Mouse (Mus musculus) heart, postnatal 0 days (tissue): ENCODE measurements around the gene Tbx19.

ENCODE experiments used
- CTCF ChIP-seq: IDR thresholded peaks from 2 replicates; pipeline ENCODE4 v1.5.1; 2016; ENCODE audit warnings: antibody characterized with exemption, control low read depth, low read depth
- EP300 ChIP-seq: IDR thresholded peaks from 2 replicates; pipeline ENCODE4 v1.6.1; 2016; ENCODE audit warnings: antibody characterized with exemption, low read depth

DNA sequence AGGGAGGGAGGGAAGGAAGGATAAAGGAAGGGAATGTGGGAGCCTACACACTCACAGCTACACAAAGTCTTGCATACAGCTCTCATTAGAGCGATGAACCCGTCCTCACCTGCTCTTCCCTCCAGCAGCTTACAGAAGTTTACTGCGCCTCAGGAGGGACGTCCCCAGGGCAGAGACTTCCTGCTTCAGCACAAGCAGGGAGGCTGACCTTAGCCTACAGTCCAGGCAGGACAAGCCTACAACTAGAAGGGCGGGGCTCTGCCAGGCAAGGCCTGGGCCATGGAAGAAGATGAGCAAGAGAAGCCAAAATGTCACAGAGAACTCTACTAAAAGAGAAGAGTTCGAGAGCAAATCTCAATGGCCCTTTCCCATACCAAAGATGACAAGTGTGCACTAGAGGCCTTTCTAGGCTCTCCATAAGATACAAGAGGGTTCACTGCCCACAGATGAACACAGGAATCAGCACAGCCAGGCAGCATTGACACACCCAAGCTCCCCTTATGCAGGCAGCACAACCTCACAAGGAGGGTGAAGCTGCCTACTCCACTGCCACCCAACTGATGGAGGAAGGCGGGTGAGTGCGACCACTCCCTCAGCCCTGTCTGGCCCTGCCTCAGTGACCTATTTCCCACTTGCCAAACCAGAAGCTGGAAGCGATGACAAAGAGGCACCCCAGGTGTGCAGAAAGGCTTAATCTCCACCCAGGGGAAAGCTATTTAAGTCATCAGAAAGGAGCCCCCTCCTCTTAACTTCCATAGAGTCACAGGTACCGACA, 28.4 kb upstream of the Tbx19 start:
- TF ChIP-seq EP300 (no peak), CTCF (no peak)
